Mouse (Mus musculus) ES-Bruce4 (cell line): Measurements from ENCODE around the gene Nelfb. TPM values are rescaled to one million over a fixed set of nuclear protein-coding genes. Genes with fewer than 3 reads are reported as not detected.

Experiments
- H3K27ac ChIP-seq: 2 replicates; pipeline ENCODE4 v1.5.1; 2012; ENCODE audit warnings: low read length, inconsistent platforms; ENCODE audit not compliant: insufficient read depth
- H3K27me3 ChIP-seq: 2 replicates; pipeline ENCODE4 v1.6.1; 2012; ENCODE audit warnings: mild to moderate bottlenecking, low read length, inconsistent platforms; ENCODE audit not compliant: control insufficient read depth, poor library complexity, insufficient read depth, severe bottlenecking
- H3K36me3 ChIP-seq: 2 replicates; pipeline ENCODE4 v1.6.1; 2012; ENCODE audit warnings: inconsistent platforms, mild to moderate bottlenecking, low read length, moderate library complexity; ENCODE audit not compliant: control insufficient read depth, poor library complexity, insufficient read depth, severe bottlenecking
- H3K4me1 ChIP-seq: one replicate; pipeline ENCODE4 v1.8.1; 2011; ENCODE audit warnings: low read length; ENCODE audit not compliant: control insufficient read depth, insufficient read depth
- H3K4me3 ChIP-seq: 2 replicates; pipeline ENCODE4 v1.5.1; 2011; ENCODE audit warnings: low read depth, mild to moderate bottlenecking, low read length
- H3K9ac ChIP-seq: 2 replicates; pipeline ENCODE4 v1.6.1; 2012; ENCODE audit warnings: low read depth, mild to moderate bottlenecking, inconsistent platforms; ENCODE audit not compliant: poor library complexity, severe bottlenecking
- H3K9me3 ChIP-seq: replicated peaks from 2 replicates; pipeline ENCODE4 v1.6.1; 2012; ENCODE audit warnings: mild to moderate bottlenecking, low read length, inconsistent platforms; ENCODE audit not compliant: control insufficient read depth, poor library complexity, insufficient read depth, severe bottlenecking
- CTCF ChIP-seq: IDR thresholded peaks from one replicate; pipeline ENCODE4 v1.8.1; 2011; ENCODE audit warnings: low read depth, low read length
- EP300 ChIP-seq: IDR thresholded peaks from 2 replicates; pipeline ENCODE4 v1.6.1; 2011; ENCODE audit warnings: low read depth, low read length; ENCODE audit not compliant: insufficient read depth
- POLR2A ChIP-seq: IDR thresholded peaks from one replicate; pipeline ENCODE4 v1.8.1; 2011; ENCODE audit warnings: low read length; ENCODE audit not compliant: insufficient read depth
- polyA plus RNA-seq: library from polyadenylated mRNA; stranded (reverse); fragments of >200 nt; gene quantifications from 2 replicates; pipeline ENCODE4 v1.2.4, GENCODE M21; 2011; ENCODE audit warnings: low read depth; ENCODE audit not compliant: missing spikeins, insufficient read depth, insufficient read length

Gene Nelfb
- polyA plus RNA-seq, 1 experiment, result 41.0 TPM

DNA sequence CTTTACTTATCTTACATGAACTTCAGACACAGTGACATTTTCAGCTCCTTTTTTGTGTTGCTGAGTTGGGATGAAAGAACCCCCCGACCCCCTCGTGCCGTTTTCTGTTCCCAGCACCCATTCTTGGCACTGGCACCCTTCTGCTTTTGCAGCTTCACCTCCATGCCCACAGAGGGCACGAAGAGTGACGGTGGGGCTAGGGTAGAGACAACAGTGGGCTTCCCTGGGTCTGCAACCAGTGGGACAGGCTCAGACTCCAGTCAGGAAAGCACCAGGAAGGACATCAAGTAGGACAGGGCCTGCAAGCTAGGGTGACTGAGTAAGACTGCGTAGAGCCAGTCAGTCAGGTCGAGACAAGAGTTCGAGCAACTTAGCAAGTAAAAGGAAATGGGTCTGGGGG, 29.0 kb upstream of the Nelfb start:
- Histone ChIP-seq H3K36me3 (no peaks in the 10 kb centered on the region), H3K4me3 (peak overlapping the region; percentile 71), H3K27me3 (no peaks in the 10 kb centered on the region), H3K27ac (peak overlapping the region; percentile 73), H3K9ac (0 out of 2 replicates have a peak overlapping the region, but pooled peaks have one; percentile 15), H3K4me1 (peaks cover 20% of the 10 kb centered on the region), H3K9me3 (no peaks in the 10 kb centered on the region)
- TF ChIP-seq POLR2A, result no peak
- no peak for TF ChIP-seq CTCF
- TF ChIP-seq EP300, result no peak

GRCm38 (mm10) chr2:25239766-25240165, 28.5 kb upstream of the Nelfb start:
- H3K9ac ChIP-seq, result no peak overlapping the region
- H3K4me1 ChIP-seq, result peaks cover 20% of the 10 kb centered on the region
- H3K36me3 ChIP-seq, result no peaks in the 10 kb centered on the region
- no peaks in the 10 kb centered on the region for H3K27me3 ChIP-seq
- no peak overlapping the region for H3K27ac ChIP-seq
- H3K4me3 ChIP-seq, result no peak overlapping the region
- TF ChIP-seq EP300 (no peak), POLR2A (no peak), CTCF (no peak)
- no peaks in the 10 kb centered on the region for H3K9me3 ChIP-seq

GRCm38 (mm10) chr2:25238106-25238505, 26.8 kb upstream of the Nelfb start:
- H3K9me3 ChIP-seq, result no peaks in the 10 kb centered on the region
- H3K9ac ChIP-seq, result no peak overlapping the region
- H3K4me1 ChIP-seq, result peaks cover 20% of the 10 kb centered on the region
- H3K27ac ChIP-seq, result no peak overlapping the region
- no peaks in the 10 kb centered on the region for H3K36me3 ChIP-seq
- H3K4me3 ChIP-seq, result no peak overlapping the region
- H3K27me3 ChIP-seq, result no peaks in the 10 kb centered on the region
- TF ChIP-seq CTCF (no peak), POLR2A (no peak), EP300 (no peak)

- Histone ChIP-seq H3K4me1 (peaks cover 20% of the 10 kb centered on the region), H3K27me3 (no peaks in the 10 kb centered on the region), H3K4me3 (no peak overlapping the region), H3K9me3 (no peaks in the 10 kb centered on the region), H3K36me3 (no peaks in the 10 kb centered on the region), H3K27ac (no peak overlapping the region), H3K9ac (no peak overlapping the region)
- TF ChIP-seq POLR2A (no peak), CTCF (no peak), EP300 (no peak)
Observed at GRCm38 (mm10) chr2:25237522-25237921, 26.2 kb upstream of the Nelfb start.

GRCm38 (mm10) chr2:25236614-25237013, 25.3 kb upstream of the Nelfb start, which contains the start of gene Rnf224:
TSS of gene Rnf224 (minus strand) at chr2:25236787.
- H3K9me3 ChIP-seq, result no peaks in the 10 kb centered on the region
- H3K4me3 ChIP-seq, result no peak within 1 kb of the TSS
- H3K27ac ChIP-seq, result no peak within 1 kb of the TSS
- no peak within 1 kb of the TSS for H3K9ac ChIP-seq
- H3K36me3 ChIP-seq, result no peaks in the 10 kb centered on the region
- no peaks in the 10 kb centered on the region for H3K27me3 ChIP-seq
- TF ChIP-seq CTCF (no peak), POLR2A (no peak), EP300 (peak; percentile 59; the same call in 1 of the 2 replicates)
- H3K4me1 ChIP-seq, result peaks cover 20% of the 10 kb centered on the region

- Histone ChIP-seq H3K4me3 (no peak overlapping the region), H3K27ac (no peak overlapping the region), H3K9ac (no peak overlapping the region), H3K27me3 (no peaks in the 10 kb centered on the region), H3K36me3 (no peaks in the 10 kb centered on the region), H3K4me1 (peaks cover 15% of the 10 kb centered on the region), H3K9me3 (no peaks in the 10 kb centered on the region)
- TF ChIP-seq POLR2A (no peak), EP300 (no peak), CTCF (no peak)
Observed at GRCm38 (mm10) chr2:25234551-25235220, 23.4 kb upstream of the Nelfb start.
